Comparison of ENCODE assay signal across 18 mouse cellular contexts in the genomic region with DNA sequence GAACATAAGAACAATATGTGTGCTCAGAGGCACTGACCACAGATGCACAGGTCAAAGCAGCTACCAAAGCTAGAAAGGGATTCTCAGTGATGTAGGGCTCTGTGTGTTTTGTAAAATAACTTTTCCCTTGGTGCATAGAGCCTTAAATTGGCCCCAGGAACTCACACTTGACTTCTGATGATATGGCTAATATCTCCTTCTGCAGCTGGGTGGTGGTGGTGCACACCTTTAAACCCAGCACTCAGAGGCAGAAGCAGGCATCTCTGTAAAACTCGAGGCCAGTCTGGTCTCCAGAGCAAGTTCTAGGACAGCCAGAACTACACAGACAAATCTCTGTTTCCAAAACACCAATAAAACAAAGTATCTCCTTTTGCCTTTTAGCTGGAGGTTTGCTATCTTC.
"Had no signal": no experiment of that assay in that cellular context is flagged by ENCODE, and none has a peak within 500 bp of the region (broad histone marks: within the 10 kb centered on the region; RNA-seq: fewer than 3 reads in every experiment).

No protein-coding gene starts in this region.

- H3K36me3 ChIP-seq: limb, embryonic 15.5 days; midbrain, embryonic 12.5 days; neural tube, embryonic 13.5 days had no signal

- H3K9me3 ChIP-seq: limb, embryonic 15.5 days; megakaryocyte, embryonic 14.5 days; midbrain, embryonic 12.5 days; neural tube, embryonic 13.5 days had no signal

- H3K27me3 ChIP-seq: limb, embryonic 15.5 days; midbrain, embryonic 12.5 days; neural tube, embryonic 13.5 days had no signal

- DNase-seq: kidney, adult 11 months; kidney, adult 9 months; kidney, postnatal 36 days; lung, embryonic 14.5 days; lung, postnatal 10 days; retina, postnatal 1 day; right cerebral cortex, postnatal 4 days; spleen, adult 18-20 months; thymus, adult 18-20 months; thymus, postnatal 14 days had no signal

- H3K4me1 ChIP-seq: limb, embryonic 15.5 days; midbrain, embryonic 12.5 days; neural tube, embryonic 13.5 days had no signal

- H3K4me3 ChIP-seq: left cerebral cortex, adult 2 months; limb, embryonic 15.5 days; megakaryocyte, embryonic 14.5 days; midbrain, embryonic 12.5 days; neural tube, embryonic 13.5 days had no signal

- ATAC-seq: midbrain, embryonic 16.5 days had no signal

- H3K27ac ChIP-seq: kidney, postnatal 0 days; left cerebral cortex, adult 2 months; limb, embryonic 15.5 days; macrophage; midbrain, embryonic 12.5 days; neural tube, embryonic 13.5 days had no signal

- H3K9ac ChIP-seq: limb, embryonic 15.5 days; lung, embryonic 14.5 days; midbrain, embryonic 12.5 days; neural tube, embryonic 13.5 days had no signal

- H3K4me2 ChIP-seq: limb, embryonic 15.5 days; lung, embryonic 14.5 days; midbrain, embryonic 12.5 days; neural tube, embryonic 13.5 days had no signal
